Mouse (Mus musculus) cerebellum, postnatal 4 days (tissue): ENCODE results near the gene Scgb2b20.
"Not testable (repeated sequence)": the region's sequence is repeated elsewhere in the genome, so short reads cannot be mapped to it uniquely, and the experiment has no call there.

Experiments
- DNase-seq, 2 experiments: peaks; one replicate each; pipeline ENCODE4 v3.0.0; 2022; ENCODE audit warnings: low spot score in 2 of 2, mixed read lengths in 1 of 2

The Scgb2b20 gene

DNA sequence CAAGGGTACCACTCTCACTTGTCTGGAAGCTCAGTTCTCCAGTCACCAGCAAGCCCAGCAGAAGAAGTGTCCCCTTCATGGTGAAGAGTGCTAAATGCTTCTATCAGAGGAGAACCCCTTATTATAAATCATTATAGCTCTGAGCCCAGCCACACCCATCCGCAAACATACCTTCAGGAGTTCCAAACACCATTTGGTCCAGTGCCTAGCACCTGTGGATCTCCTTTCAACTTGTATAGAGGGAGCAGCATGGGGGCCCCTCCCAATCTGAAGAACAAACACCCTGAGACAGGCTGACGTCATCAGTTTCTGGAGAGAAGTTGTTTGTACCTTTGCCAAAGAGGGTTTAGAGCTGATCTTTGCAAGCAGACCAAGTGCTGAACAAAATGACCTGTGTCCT, at the start of gene Scgb2b20:
Gene Scgb2b20, minus strand, starts transcription at position 101 of the 400 bp plus-strand sequence.
- not testable (repeated sequence) for DNase-seq

DNA sequence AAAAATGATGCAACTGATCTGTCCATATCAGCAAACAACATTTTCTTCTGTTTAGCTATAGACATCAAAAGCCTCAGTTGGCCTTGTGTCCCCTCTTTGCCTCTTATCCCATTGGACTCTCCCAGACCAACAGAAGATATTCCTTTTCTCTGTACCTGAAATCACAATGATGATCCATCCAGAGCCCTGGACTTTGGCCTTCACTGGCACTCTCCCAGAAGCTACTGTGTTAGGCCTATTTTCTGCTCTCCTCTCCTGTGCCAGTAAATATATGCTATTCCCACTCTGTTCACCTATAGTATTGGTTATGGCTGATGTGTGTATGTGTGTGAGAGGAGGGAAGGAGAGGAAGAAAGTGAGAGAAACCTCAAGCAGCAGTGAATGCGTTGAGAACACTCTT, 43.6 kb upstream of the Scgb2b20 start:
- DNase-seq, result not testable (repeated sequence)

DNA sequence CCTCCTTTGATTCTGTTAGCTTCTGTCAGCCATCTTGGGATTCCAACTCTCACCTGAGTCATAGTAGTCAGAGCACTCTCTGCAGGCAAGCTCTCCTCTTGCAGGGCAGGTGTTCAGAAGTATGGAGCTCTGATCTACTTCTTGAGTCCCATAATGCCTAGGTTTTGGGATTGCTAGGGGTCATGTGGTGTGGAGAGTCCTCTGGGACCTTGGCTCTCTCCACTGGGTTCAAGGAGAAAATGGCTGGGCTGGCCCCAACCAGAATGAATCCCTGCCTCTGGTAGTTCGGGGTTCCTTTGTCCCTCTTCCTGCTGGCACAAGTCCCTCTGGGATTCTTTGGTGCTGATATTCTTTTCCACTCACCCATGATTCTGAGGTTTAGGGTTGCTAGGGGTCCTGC, 35.5 kb upstream of the Scgb2b20 start:
- no peak for DNase-seq

DNA sequence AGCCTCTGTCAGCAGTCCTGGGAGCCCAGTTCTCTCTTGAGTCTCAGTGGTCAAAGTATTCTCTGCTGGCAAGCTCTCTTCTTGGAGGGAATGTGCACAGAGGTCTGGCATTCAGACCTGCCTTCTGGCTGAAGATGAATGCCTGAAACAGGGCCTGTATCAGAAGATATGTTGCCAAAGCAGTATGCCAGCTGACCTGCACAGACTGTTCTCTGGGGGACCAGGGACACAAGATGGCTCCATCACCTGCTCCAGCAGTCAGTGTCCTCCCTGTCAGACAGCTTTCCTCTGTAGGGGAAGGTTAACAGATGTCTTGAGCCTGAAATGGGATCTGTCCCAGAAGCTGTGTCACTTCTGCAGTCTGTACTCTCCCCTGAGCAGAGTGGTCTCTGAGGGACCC, 33.6 kb upstream of the Scgb2b20 start:
- DNase-seq, result not testable (repeated sequence)

- DNase-seq, result not testable (repeated sequence)
These were observed 6.8 kb upstream of the Scgb2b20 start, which contains the start of gene Scgb1b20 for GRCm38 (mm10) chr7:33372934-33373333. Scgb1b20 (plus strand) TSS chr7:33373234.
